Mouse (Mus musculus) heart, adult 2 months (tissue): ENCODE measurements around the gene Ankfn1. TPM values are rescaled to one million over a fixed set of nuclear protein-coding genes. Genes with fewer than 3 reads are reported as not detected.

Experiments used
- DNase-seq, 2 experiments: peaks; one replicate each; pipeline ENCODE4 v3.0.0; 2021
- H3K27ac ChIP-seq: fragments of 200-600 bp; 2 replicates; pipeline ENCODE4 v1.8.1; 2022
- H3K27me3 ChIP-seq: fragments of 200-500 bp; 2 replicates; pipeline ENCODE4 v1.6.1; 2012; ENCODE audit warnings: mild to moderate bottlenecking, low read length, inconsistent platforms, mixed read lengths; ENCODE audit not compliant: control insufficient read depth, insufficient read depth
- H3K36me3 ChIP-seq: fragments of 200-500 bp; 2 replicates; pipeline ENCODE4 v1.6.1; 2012; ENCODE audit warnings: low read length, inconsistent platforms; ENCODE audit not compliant: control insufficient read depth, insufficient read depth
- H3K4me1 ChIP-seq: fragments of 200-500 bp; 2 replicates; pipeline ENCODE4 v1.6.1; 2011; ENCODE audit warnings: low read length; ENCODE audit not compliant: control insufficient read depth, insufficient read depth
- H3K4me3 ChIP-seq: fragments of 200-600 bp; 2 replicates; pipeline ENCODE4 v1.8.1; 2022
- H3K79me2 ChIP-seq: fragments of 200-500 bp; replicated peaks from 2 replicates; pipeline ENCODE4 v1.6.1; 2012; ENCODE audit warnings: mild to moderate bottlenecking, inconsistent platforms, low read length, moderate library complexity, mixed read lengths; ENCODE audit not compliant: control insufficient read depth, insufficient read depth
- H3K9ac ChIP-seq: fragments of 200-500 bp; 2 replicates; pipeline ENCODE4 v1.6.1; 2012; ENCODE audit warnings: low read depth, mild to moderate bottlenecking, control low read depth, inconsistent platforms, low read length, mixed read lengths
- CTCF ChIP-seq: fragments of 200-600 bp; IDR thresholded peaks from 2 replicates; pipeline ENCODE4 v1.8.1; 2022; ENCODE audit warnings: antibody characterized with exemption, mild to moderate bottlenecking, moderate library complexity
- EP300 ChIP-seq: fragments of 200-500 bp; IDR thresholded peaks from 2 replicates; pipeline ENCODE4 v1.6.1; 2011; ENCODE audit warnings: low read depth, low read length, control low read depth; ENCODE audit not compliant: insufficient read depth
- POLR2A ChIP-seq: fragments of 200-500 bp; IDR thresholded peaks from 2 replicates; pipeline ENCODE4 v1.6.1; 2011; ENCODE audit warnings: mild to moderate bottlenecking, low read depth, low read length, control low read depth; ENCODE audit not compliant: insufficient read depth
- WGBS: fragments of 180-500 bp; shearing (Covaris S2); methylation state at CpG from one replicate; pipeline ENCODE4 v1.1.7; 2018; 5-methylcytosine and 5-hydroxymethylcytosine counted together
- intact Hi-C: fragments of 180-260 bp; cut with DNase I; formaldehyde crosslinking; loops from one replicate; pipeline ENCODE4 v1.15.1; 2025
- polyA plus RNA-seq: library from polyadenylated mRNA; depleted of rRNA; stranded (reverse); fragments of >200 nt; gene quantifications from 2 replicates; pipeline ENCODE4 v1.2.3, GENCODE M21; 2012
- total RNA-seq, 2 experiments: library from RNA; stranded (reverse); gene quantifications; 2 replicates each; pipeline ENCODE4 v1.2.3; 2021

Ankfn1 gene
- total and polyA plus RNA-seq, 3 experiments: 0.14 TPM; not detected in 2

DNA sequence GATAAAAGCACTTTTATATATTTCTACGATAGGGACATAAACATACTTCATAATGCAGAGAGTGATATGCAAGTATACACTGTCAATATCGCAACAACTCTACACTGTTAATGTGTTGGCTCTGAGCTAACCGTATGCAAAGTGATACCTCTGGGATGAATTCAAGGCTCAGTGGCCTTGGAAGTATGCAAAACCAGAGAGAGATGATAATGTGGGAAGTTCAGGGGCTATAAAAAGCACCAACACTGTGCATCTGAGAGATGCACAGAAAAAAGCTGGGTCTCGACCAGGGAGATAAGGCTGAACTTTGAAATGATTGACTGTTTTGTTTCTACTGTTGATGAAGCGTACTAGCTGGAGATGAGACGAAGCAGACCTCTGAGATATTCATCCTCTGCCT lies 148.9 kb downstream of the Ankfn1 start:
- Histone ChIP-seq H3K9ac (no peak overlapping the region), H3K27me3 (no peaks in the 10 kb centered on the region), H3K36me3 (no peaks in the 10 kb centered on the region), H3K79me2 (no peaks in the 10 kb centered on the region), H3K27ac (no peak overlapping the region), H3K4me1 (no peaks in the 10 kb centered on the region), H3K4me3 (no peak overlapping the region)
- TF ChIP-seq CTCF (no peak), EP300 (no peak), POLR2A (no peak)
- WGBS: 61% methylated on average over 6 of the region's 6 CpGs
- intact Hi-C loops: no loop called here
- no peak for DNase-seq

DNA sequence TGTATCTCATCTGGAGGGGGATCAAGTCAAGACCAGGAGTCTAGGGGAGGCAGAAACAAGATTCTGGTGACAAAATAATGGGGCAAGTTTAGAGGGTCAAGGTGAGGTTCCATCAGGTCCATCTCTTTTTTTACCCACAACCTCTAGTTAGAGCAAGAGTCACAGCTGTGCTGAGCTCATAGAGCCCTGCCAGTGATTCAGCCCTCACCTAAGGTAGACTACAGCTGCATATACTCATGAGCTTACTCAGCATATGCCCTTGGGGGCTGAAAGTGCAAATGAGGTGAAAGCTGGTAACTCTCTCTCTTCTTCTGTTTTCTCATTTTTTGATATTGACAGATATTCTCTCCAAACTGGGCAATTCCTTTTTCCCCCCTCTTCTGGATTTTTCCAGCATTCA lies 150.2 kb downstream of the Ankfn1 start:
- H3K27ac ChIP-seq: no peak overlapping the region
- intact Hi-C loops: no loop called here
- no peak overlapping the region for H3K9ac ChIP-seq
- TF ChIP-seq POLR2A (no peak), CTCF (no peak), EP300 (no peak)
- no peak for DNase-seq
- no peaks in the 10 kb centered on the region for H3K36me3 ChIP-seq
- no peaks in the 10 kb centered on the region for H3K4me1 ChIP-seq
- no peaks in the 10 kb centered on the region for H3K79me2 ChIP-seq
- H3K27me3 ChIP-seq: no peaks in the 10 kb centered on the region
- H3K4me3 ChIP-seq: no peak overlapping the region

GRCm38 (mm10) chr11:89623698-89624445 lies 153.6 kb downstream of the Ankfn1 start:
- no peak overlapping the region for H3K4me3 ChIP-seq
- 86% methylated on average over 13 of the region's 13 CpGs for WGBS

DNA sequence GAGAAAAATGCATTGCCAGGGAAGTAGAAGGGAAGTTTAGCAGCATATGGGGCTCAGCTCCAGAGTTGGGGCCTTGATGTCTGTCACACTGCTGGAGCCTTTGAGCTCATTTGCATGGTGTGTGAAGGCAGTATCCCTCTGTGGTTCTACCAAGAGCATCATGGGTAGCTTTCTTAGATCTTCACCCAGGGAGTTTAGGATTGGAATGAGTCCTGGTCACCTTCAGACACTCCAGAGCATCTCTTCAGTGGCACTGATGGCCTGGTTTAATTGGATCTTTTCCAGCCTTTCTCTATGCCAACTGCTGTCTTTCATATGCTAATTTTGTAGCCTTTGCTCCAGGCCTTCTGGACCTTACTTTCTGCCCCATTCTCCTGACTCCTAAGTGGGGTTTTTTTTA lies 157.5 kb downstream of the Ankfn1 start:
- no peak overlapping the region for H3K9ac ChIP-seq
- no peaks in the 10 kb centered on the region for H3K79me2 ChIP-seq
- no peaks in the 10 kb centered on the region for H3K36me3 ChIP-seq
- no peak for DNase-seq
- no peaks in the 10 kb centered on the region for H3K4me1 ChIP-seq
- intact Hi-C loops: no loop called here
- TF ChIP-seq POLR2A (no peak), CTCF (no peak), EP300 (no peak)
- H3K4me3 ChIP-seq: no peak overlapping the region
- no peaks in the 10 kb centered on the region for H3K27me3 ChIP-seq
- no peak overlapping the region for H3K27ac ChIP-seq

More at GRCm38 (mm10) chr11:89623698-89624445, 153.6 kb downstream of the Ankfn1 start:
- Histone ChIP-seq H3K27me3 (no peaks in the 10 kb centered on the region), H3K4me1 (no peaks in the 10 kb centered on the region), H3K79me2 (no peaks in the 10 kb centered on the region), H3K36me3 (no peaks in the 10 kb centered on the region), H3K9ac (no peak overlapping the region), H3K27ac (no peak overlapping the region)
- intact Hi-C loops: no loop called here
- TF ChIP-seq EP300 (no peak), POLR2A (no peak), CTCF (no peak)
- no peak for DNase-seq

GRCm38 (mm10) chr11:89615806-89616205 lies 161.6 kb downstream of the Ankfn1 start:
- Histone ChIP-seq H3K4me3 (no peak overlapping the region), H3K79me2 (no peaks in the 10 kb centered on the region), H3K27me3 (no peaks in the 10 kb centered on the region), H3K9ac (no peak overlapping the region), H3K36me3 (no peaks in the 10 kb centered on the region), H3K4me1 (no peaks in the 10 kb centered on the region), H3K27ac (no peak overlapping the region)
- WGBS: 76% methylated on average over 2 of the region's 2 CpGs
- TF ChIP-seq CTCF (no peak), EP300 (no peak), POLR2A (no peak)
- intact Hi-C loops: no loop called here
- no peak for DNase-seq

GRCm38 (mm10) chr11:89611596-89611995 lies 165.9 kb downstream of the Ankfn1 start:
- intact Hi-C loops: no loop called here
- Histone ChIP-seq H3K36me3 (no peaks in the 10 kb centered on the region), H3K4me1 (no peaks in the 10 kb centered on the region), H3K9ac (no peak overlapping the region), H3K27me3 (no peaks in the 10 kb centered on the region), H3K79me2 (no peaks in the 10 kb centered on the region), H3K27ac (no peak overlapping the region), H3K4me3 (no peak overlapping the region)
- TF ChIP-seq POLR2A: no peak
- no peak for DNase-seq
- WGBS: 74% methylated on average over 3 of the region's 3 CpGs
